Mouse (Mus musculus) bone marrow, adult 2 months (tissue): ENCODE measurements around the gene Pdcd1lg2.

ENCODE experiments used
- CTCF ChIP-seq: fragments of 200-500 bp; IDR thresholded peaks from 2 replicates; pipeline ENCODE4 v1.5.1; 2011; ENCODE audit warnings: low read length, control low read depth; ENCODE audit not compliant: control insufficient read depth, insufficient read depth
- POLR2A ChIP-seq: fragments of 200-500 bp; IDR thresholded peaks from 2 replicates; pipeline ENCODE4 v1.6.1; 2011; ENCODE audit warnings: low read depth, mild to moderate bottlenecking, control low read depth, low read length, borderline replicate concordance; ENCODE audit not compliant: control insufficient read depth

- no peak for TF ChIP-seq CTCF
- no peak for TF ChIP-seq POLR2A
These were observed 24.9 kb upstream of the Pdcd1lg2 start for GRCm38 (mm10) chr19:29385822-29386221.
